Mouse (Mus musculus) liver, embryonic 15.5 days (tissue): ENCODE data around the gene Clasp1. TPM values are rescaled to one million over a fixed set of nuclear protein-coding genes. Genes with fewer than 3 reads are reported as not detected.
"Not testable (repeated sequence)": the region's sequence is repeated elsewhere in the genome, so short reads cannot be mapped to it uniquely, and the experiment has no call there.

ENCODE experiments used
- ATAC-seq: fragments of 200-750 bp; cut with Nextera tagmentation; 2 replicates; pipeline ENCODE4 v1.8.0; 2017; ENCODE audit warnings: moderate number of reproducible peaks, mild to moderate bottlenecking, moderate library complexity; ENCODE audit not compliant: insufficient read depth
- H3K27ac ChIP-seq: fragments of 300-500 bp; sonication (generic); replicated peaks from 2 replicates; pipeline ENCODE4 v1.5.1; 2015; ENCODE audit warnings: mild to moderate bottlenecking, inconsistent platforms
- H3K27me3 ChIP-seq: fragments of 300-500 bp; sonication (generic); 2 replicates; pipeline ENCODE4 v1.6.1; 2015; ENCODE audit warnings: mild to moderate bottlenecking, inconsistent platforms
- H3K36me3 ChIP-seq: fragments of 300-500 bp; sonication (generic); replicated peaks from 2 replicates; pipeline ENCODE4 v1.6.1; 2015; ENCODE audit warnings: moderate library complexity, mild to moderate bottlenecking, inconsistent platforms
- H3K4me1 ChIP-seq: fragments of 300-500 bp; sonication (generic); replicated peaks from 2 replicates; pipeline ENCODE4 v1.6.1; 2015; ENCODE audit warnings: inconsistent platforms
- H3K4me2 ChIP-seq: fragments of 300-500 bp; sonication (generic); 2 replicates; pipeline ENCODE4 v1.6.1; 2015; ENCODE audit warnings: moderate library complexity, mild to moderate bottlenecking, inconsistent platforms
- H3K4me3 ChIP-seq: fragments of 300-500 bp; sonication (generic); replicated peaks from 2 replicates; pipeline ENCODE4 v1.5.1; 2015; ENCODE audit warnings: mild to moderate bottlenecking, inconsistent platforms
- H3K9ac ChIP-seq: fragments of 300-500 bp; sonication (generic); 2 replicates; pipeline ENCODE4 v1.6.1; 2015; ENCODE audit warnings: moderate library complexity, mild to moderate bottlenecking, inconsistent platforms
- H3K9me3 ChIP-seq: fragments of 300-500 bp; sonication (generic); replicated peaks from 2 replicates; pipeline ENCODE4 v1.6.1; 2016; ENCODE audit warnings: inconsistent platforms
- WGBS: fragments of 180-500 bp; shearing (Covaris S2); methylation state at CpG from one replicate; pipeline ENCODE4 v1.1.7; 2015; ENCODE audit warnings: mixed read lengths; ENCODE audit not compliant: insufficient replicate concordance; 5-methylcytosine and 5-hydroxymethylcytosine counted together
- polyA plus RNA-seq: library from polyadenylated mRNA; unstranded; fragments of >200 nt; fragmentation: Nextera tagmentation; extraction: Ambion mirVana; gene quantifications from 2 replicates; pipeline ENCODE4 v1.2.1, GENCODE M21; 2015

The Clasp1 gene
- polyA plus RNA-seq, 1 experiment from 2014 or later = 11.8 TPM

DNA sequence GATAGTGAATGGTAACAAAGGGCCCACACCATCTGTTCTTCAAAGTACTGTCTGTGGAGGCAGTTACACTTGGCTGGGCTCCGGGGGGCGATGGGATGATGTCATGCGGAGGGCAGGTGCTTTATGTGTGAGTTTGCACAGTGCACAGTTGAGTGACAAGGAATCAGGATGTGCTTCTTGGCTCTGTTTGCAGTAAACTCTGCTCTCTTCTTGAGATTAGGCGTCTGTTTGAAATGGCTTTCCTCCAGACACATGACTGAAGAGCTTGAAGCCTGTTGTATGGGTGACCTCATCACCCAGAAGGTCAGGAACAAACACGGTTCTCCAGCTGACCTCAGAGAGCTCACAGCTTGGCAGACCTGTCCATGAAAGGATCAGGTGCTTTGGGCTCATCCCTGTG, 200.9 kb downstream of the Clasp1 start:
- no peaks in the 10 kb centered on the region for H3K9me3 ChIP-seq
- no peak overlapping the region for H3K9ac ChIP-seq
- H3K4me2 ChIP-seq = no peak overlapping the region
- no peaks in the 10 kb centered on the region; the same call in 1 of the 2 replicates for H3K4me1 ChIP-seq
- ATAC-seq = no peak
- no peak overlapping the region for H3K27ac ChIP-seq
- H3K36me3 ChIP-seq = peaks cover 40% of the 10 kb centered on the region
- H3K4me3 ChIP-seq = no peak overlapping the region
- WGBS = 78% methylated on average over 5 of the region's 5 CpGs
- H3K27me3 ChIP-seq = no peaks in the 10 kb centered on the region

DNA sequence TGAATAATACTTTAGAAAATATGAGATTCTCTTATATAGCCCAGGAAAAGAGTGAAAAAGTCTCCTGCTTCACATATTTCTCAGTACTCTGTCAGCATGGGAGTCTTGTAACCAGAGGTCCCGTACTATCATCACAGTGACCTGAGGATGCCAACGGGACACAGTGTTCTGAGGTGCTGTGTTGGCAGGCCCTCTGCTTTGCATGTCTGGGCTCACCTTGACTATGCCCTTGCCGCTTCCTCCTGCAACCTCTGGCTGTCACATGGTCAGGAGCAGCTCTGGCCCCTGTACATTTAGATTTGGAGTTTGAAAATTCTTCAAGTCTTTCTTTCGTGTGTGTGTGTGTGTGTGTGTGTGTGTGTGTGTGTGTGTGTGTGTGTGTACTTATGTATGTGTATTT, 204.1 kb downstream of the Clasp1 start:
- no peak for ATAC-seq
- Histone ChIP-seq H3K36me3 (peaks cover 54% of the 10 kb centered on the region), H3K4me2 (no peak overlapping the region), H3K4me3 (no peak overlapping the region), H3K9me3 (no peaks in the 10 kb centered on the region), H3K27ac (no peak overlapping the region), H3K27me3 (no peaks in the 10 kb centered on the region), H3K4me1 (peaks cover 11% of the 10 kb centered on the region), H3K9ac (no peak overlapping the region)
- WGBS = 79% methylated on average over 4 of the region's 4 CpGs

DNA sequence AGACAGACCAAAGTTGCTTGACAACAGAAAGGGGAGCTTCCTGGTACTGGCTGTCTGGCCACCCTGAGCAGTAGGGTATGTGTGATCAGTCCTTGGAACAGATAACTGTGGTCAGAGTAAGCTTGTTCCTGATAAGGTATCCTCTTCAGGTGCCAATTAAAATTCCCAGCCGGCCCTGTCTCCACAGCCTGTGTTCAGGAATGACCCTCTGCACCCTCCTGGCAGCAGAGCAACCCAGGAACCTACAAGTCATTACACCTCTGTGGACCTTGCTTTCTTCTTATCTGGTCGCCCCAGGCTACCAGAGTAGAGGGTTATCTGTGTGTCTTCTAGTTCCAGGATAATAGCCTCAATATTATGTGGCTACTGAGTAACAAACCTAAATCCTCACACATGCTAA, 206.5 kb downstream of the Clasp1 start:
- Histone ChIP-seq H3K4me2 (no peak overlapping the region), H3K9me3 (no peaks in the 10 kb centered on the region), H3K27me3 (no peaks in the 10 kb centered on the region), H3K4me1 (peaks cover 11% of the 10 kb centered on the region), H3K4me3 (no peak overlapping the region), H3K36me3 (peaks cover 67% of the 10 kb centered on the region), H3K27ac (no peak overlapping the region), H3K9ac (no peak overlapping the region)
- 32% methylated on average over 2 of the region's 2 CpGs for WGBS
- peak; percentile 62; the same call in 1 of the 2 replicates for ATAC-seq

DNA sequence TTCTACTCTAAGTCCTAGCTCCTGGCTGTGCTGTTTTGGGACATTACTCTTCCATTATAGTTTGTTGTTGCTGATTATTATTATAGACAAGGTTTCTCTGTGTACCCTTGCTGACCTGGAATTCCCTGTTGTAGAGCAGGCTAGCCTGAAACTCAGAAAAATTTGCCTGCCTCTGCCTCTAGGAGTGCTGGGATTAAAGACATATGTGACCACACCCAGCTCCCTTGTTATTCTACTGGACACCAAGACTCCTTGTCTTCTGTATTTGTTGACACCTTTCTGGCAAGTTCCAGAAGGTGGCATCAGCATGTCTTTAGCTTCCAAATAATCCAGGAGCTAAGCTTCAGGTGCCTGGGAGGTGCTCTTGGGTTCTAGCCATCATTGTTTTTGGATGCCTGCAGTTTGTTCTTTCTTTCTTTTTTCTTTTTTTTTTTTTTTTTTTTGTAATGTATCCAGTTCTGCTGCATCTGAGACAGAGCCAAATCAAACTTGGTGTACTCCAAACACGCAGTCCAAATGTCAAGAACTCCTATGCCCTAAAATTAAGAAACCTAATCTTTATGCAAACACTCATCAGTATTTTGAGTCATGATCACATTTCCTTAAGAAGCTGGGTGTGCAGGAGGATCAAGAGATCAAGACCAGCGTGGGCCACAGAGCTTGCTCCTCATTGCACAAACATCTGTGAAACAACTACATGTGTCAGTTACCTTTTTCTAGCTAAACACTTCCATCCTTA, 208.8 kb downstream of the Clasp1 start:
- H3K4me3 ChIP-seq = no peak overlapping the region
- peaks cover 11% of the 10 kb centered on the region for H3K4me1 ChIP-seq
- ATAC-seq = no peak
- H3K27ac ChIP-seq = no peak overlapping the region
- no peak overlapping the region for H3K4me2 ChIP-seq
- no peaks in the 10 kb centered on the region for H3K9me3 ChIP-seq
- no peaks in the 10 kb centered on the region for H3K27me3 ChIP-seq
- no peak overlapping the region for H3K9ac ChIP-seq
- H3K36me3 ChIP-seq = peaks cover 75% of the 10 kb centered on the region
- 67% methylated on average over 2 of the region's 2 CpGs for WGBS

DNA sequence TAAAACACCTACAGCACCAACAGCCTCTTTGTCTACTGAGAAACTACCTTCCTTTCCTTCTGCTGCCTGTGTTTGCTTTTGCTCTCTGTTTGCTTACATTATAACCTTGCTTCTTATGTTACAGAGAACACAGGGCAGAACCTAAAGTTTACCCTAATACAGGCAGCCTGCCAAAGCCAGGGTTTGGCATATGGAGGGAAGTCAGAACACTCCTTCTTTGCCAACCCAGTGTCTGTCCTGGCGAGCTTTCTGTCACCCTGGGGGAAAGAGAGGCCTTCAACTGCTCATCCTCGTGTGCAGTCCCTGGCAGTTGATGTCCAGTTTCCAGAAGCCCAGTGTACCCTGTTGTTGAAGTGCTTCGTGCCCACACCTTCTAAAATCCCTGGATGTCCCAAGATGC, 209.5 kb downstream of the Clasp1 start:
- Histone ChIP-seq H3K9ac (no peak overlapping the region), H3K4me2 (no peak overlapping the region), H3K4me3 (no peak overlapping the region), H3K9me3 (no peaks in the 10 kb centered on the region), H3K27me3 (no peaks in the 10 kb centered on the region), H3K36me3 (peaks cover 81% of the 10 kb centered on the region), H3K4me1 (peaks cover 11% of the 10 kb centered on the region), H3K27ac (no peak overlapping the region)
- WGBS = 72% methylated on average over 3 of the region's 3 CpGs
- ATAC-seq = no peak

DNA sequence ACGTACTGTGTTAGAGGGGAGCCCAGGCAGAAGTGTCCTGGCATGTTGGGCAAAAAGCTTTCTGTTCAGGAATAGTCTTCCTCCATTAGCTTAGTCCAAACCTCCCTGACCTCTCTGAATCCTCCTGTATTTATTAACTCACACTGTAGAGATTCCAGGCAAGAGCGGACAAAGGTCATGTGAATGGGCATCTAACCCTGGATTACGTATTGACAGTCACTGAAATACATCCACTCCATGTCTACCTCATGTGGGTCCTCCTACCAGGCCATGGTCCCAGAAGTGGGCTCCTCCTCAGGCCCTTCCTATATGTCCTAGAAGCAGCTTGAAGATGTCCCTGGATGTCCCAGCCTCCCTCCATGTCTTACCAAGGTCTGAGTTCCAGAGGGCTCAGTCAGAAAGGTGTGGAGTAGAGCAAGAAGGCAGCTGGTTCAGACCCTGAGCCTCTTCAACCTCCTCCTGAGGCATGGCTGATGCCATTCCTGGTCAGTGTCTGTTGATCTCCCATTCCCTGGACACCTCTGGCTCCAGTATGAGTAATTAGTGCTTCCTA, 224.8 kb downstream of the Clasp1 start:
- Histone ChIP-seq H3K9ac (no peak overlapping the region), H3K4me3 (no peak overlapping the region), H3K4me1 (no peaks in the 10 kb centered on the region), H3K4me2 (peak overlapping the region; percentile 23; the same call in 1 of the 2 replicates), H3K36me3 (peaks cover 4% of the 10 kb centered on the region), H3K27me3 (no peaks in the 10 kb centered on the region), H3K27ac (peak overlapping the region; percentile 65; the same call in 1 of the 2 replicates), H3K9me3 (no peaks in the 10 kb centered on the region)
- 66% methylated on average over 3 of the region's 3 CpGs for WGBS
- peak; percentile 80 for ATAC-seq

DNA sequence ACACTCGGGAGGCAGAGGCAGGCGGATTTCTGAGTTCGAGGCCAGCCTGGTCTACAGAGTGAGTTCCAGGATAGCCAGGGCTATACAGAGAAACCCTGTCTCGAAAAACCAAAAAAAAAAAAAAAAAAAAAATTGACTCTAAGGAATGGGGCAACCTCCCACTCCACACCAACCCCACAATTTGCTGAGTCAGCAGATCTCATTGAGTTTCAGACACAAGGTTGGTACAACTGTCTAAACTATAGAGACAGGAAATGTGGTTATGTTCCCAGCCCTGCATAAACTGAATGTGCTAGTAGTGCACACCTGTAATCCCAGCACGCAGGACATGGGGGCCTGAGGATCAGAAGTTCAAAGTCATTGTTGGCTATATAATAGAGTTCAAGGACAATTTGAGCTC, 232.2 kb downstream of the Clasp1 start:
- not testable (repeated sequence) for H3K4me3 ChIP-seq, H3K4me1 ChIP-seq, H3K4me2 ChIP-seq, H3K9ac ChIP-seq, ATAC-seq, H3K27ac ChIP-seq, H3K27me3 ChIP-seq, H3K9me3 ChIP-seq, H3K36me3 ChIP-seq
- WGBS = 57% methylated on average over 5 of the region's 5 CpGs

DNA sequence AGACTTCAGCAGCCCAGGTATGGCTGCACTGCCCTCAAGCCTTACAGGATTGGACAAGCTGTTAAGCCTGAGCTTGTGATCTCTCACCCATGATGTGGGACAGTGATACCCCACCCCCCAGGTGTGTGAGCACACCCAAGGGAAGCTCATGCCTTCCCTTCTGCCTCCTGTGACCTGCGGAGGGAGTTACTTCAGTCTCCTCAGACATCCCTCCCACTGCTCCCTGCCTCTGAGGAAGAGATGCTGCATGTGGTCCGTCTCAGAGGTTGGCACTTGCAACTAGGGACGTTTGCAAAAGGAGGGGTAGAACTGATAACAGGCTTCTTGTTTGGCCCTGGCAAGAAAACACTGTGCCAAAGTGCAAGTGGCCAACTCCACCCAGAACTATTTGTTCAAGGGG, 234.0 kb downstream of the Clasp1 start:
- ATAC-seq = no peak
- Histone ChIP-seq H3K9ac (no peak overlapping the region), H3K36me3 (no peaks in the 10 kb centered on the region), H3K27ac (no peak overlapping the region), H3K27me3 (peaks cover 15% of the 10 kb centered on the region), H3K4me3 (no peak overlapping the region), H3K9me3 (no peaks in the 10 kb centered on the region), H3K4me1 (peaks cover 6% of the 10 kb centered on the region), H3K4me2 (no peak overlapping the region)
- WGBS = 42% methylated on average over 3 of the region's 3 CpGs

DNA sequence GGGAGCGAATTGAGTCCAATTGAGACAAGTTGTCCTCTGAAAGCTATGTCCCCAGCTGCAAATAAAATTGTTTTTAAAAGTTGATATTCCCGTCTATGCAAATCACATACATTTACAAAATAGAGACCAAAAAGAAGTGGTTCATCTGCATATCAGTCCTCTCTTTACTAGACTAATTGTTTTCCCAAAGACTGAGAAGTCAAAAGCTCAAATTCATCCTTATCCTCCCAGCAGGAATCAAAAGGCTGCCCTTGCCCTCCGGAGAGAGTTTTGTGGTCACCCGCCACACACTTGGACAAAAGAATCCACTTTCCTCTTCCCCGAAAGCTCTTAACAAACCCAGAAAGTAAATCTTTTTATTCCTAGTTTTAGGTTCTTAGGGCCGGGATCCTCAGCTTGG, 236.6 kb downstream of the Clasp1 start:
- ATAC-seq = no peak
- 40% methylated on average over 6 of the region's 6 CpGs for WGBS
- H3K4me3 ChIP-seq = no peak overlapping the region
- H3K27ac ChIP-seq = no peak overlapping the region
- peaks cover 7% of the 10 kb centered on the region for H3K4me1 ChIP-seq
- H3K4me2 ChIP-seq = no peak overlapping the region
- no peaks in the 10 kb centered on the region for H3K36me3 ChIP-seq
- H3K9me3 ChIP-seq = no peaks in the 10 kb centered on the region
- H3K27me3 ChIP-seq = peaks cover 30% of the 10 kb centered on the region
- no peak overlapping the region for H3K9ac ChIP-seq

DNA sequence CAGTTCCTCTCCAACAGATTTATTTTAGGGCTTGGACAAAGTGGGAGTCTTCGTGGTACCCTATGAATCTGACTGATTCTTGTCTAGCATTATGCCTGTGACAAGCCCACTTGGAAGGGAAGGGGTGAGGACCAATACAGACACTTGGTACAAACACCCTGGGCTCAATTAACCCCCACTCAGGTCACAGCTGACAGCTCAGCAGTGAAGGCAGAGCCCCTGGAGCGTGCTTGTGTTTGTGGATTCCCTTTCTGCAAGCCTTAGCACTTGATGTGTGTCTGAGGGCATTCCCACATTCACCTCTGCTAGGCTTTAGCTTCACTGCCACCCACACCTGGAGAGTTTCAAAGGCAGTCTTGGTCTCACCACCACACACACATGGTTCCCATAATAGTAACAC, 237.1 kb downstream of the Clasp1 start:
- Histone ChIP-seq H3K36me3 (no peaks in the 10 kb centered on the region), H3K4me1 (peaks cover 7% of the 10 kb centered on the region), H3K4me2 (no peak overlapping the region), H3K4me3 (no peak overlapping the region), H3K27me3 (peaks cover 30% of the 10 kb centered on the region), H3K9me3 (no peaks in the 10 kb centered on the region), H3K27ac (no peak overlapping the region), H3K9ac (no peak overlapping the region)
- ATAC-seq = no peak
- 43% methylated on average over 2 of the region's 2 CpGs for WGBS

DNA sequence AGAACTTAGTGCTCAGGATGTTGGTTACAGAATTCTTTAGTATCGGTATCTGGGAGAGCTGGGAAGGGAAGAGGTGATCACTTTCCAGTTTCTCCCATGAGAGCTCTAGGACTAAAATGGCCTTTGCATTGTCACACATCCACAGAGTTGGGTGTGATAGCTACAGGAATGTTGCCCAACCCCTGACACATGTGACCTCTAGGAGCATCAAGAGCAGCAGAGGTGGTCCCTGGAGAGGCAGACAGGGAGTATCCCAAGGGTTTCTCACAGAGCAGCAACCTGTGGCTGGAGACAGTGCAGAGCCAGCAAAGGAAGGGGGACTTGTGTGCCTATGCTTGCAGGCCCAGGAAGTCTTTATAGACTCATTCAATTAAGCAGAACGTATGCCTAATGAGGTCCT, 237.6 kb downstream of the Clasp1 start:
- H3K4me1 ChIP-seq = peaks cover 7% of the 10 kb centered on the region
- H3K4me2 ChIP-seq = no peak overlapping the region
- peaks cover 30% of the 10 kb centered on the region for H3K27me3 ChIP-seq
- ATAC-seq = no peak
- no peaks in the 10 kb centered on the region for H3K36me3 ChIP-seq
- no peak overlapping the region for H3K4me3 ChIP-seq
- H3K27ac ChIP-seq = no peak overlapping the region
- no peaks in the 10 kb centered on the region for H3K9me3 ChIP-seq
- H3K9ac ChIP-seq = no peak overlapping the region
- WGBS = 65% methylated on average over 2 of the region's 2 CpGs
